Mouse (Mus musculus): ENCODE results near the gene Lck.

Lck gene

DNA sequence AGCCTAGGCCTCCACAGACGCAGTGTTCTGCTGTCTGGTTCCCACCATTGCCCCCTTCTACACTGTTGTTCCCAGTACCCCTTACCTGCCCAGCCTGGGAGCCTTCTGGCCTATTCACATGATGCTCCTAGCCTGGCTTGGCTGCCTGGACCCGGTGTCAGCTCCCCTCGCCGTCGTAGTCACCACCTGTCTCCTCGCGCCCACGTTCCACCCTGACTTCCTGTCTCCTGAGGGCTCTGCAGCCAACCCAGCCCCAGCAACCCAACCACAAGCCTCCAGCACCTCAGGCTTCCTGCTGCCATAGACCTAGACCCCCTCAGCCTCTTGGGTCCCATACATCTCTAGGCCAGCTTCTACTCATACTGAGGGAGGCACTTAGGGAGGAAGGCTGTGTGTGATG lies at the start of gene Lck:
TSS of gene Lck (minus strand) at position 212 of the 400 bp plus-strand sequence.
- no peak for DNase-seq

DNA sequence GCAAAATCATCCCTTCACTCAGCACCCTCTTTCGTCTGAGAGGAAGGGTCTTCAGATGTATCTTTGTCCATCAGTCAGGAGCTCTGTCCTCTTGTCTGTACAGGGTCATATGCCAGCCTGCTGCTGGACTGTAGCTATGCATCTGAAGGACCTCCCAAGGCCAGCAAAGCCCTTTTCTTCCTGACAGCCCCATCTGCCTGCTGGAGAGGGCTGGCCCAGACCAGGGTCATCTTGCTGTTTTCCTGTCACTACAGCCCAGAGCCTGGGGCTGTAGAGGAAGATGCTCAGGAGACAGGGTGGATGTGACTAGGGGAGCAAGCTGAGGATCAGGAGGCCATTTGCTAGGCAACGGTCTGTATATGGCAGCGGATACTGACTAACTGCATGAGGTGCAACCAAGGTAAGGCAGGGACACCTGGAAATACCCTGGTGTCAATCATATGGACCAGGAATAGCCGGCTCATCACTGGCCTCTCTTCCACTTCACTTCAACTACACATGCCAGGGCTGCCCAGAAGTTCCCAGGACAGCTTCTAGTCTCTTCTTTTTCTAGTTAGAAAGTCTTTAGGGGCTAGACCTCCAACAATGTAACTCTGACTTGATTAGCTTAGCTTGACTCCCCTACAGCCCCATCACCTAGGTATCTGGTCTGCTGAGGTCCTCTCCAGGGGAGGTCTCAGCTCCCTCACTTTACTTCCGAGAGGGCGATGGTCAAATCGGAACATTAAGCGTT lies 49.5 kb upstream of the Lck start:
- DNase-seq = peak; percentile 50 to 58

DNA sequence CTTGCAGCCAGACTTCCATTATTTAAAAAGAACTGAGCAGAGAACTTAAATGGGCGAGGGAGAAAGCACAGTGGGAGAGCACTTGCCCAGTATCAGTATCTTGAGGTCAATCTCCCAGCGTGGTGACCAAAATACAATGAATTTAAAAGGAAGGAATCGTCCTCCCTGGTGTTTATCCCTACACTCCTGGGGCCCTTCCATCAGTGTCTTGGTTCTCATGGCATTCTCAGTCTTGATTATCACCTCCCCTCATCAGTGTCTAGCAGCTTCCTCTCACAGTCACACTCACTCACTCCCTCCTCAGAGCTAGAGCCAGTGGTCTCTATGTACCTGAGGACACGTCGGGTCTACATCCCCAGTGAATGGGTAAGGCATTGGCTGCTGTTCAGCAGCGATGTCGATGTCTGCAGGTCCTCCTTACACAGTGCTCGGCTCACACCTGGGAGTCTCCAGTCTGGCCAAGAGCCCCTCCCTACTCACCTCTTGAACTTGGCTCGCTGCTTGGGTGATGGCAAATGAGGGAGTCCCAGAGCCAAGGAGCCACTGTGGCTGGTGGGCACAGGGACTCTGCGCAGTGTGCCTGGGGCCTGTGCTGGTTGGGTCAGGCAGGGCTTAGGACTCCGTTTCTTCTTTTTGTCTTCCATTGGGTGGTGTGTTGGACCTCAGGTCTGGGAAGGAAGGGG lies 48.8 kb upstream of the Lck start:
- peak in 1 of 2 experiments; percentile 43 for DNase-seq

DNA sequence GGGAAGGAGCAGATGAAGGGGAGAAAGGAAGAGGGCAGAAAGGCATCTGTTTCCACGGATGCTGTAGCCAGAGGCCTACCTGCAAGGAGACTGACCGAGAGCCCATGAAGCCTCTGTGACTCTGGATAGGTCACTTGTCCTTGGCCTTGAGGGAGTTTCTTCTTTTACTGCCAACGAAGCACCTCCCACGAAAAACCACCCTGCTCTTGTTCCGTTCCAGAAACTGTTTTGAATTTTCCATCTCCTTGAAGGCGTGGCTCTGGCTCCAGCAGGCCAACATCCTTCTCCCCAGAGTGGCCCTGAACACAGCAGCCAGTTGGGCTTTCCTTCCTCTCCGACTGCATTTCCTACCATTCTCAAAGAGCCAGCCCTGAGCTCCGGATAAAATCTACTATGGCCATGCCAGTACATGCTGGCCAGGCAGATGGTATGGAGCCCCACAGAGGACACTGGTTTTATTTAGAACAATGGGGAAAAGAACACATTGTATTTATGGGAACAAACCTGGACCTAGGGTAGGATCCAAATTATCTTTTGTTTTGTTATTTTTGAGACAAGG lies 47.9 kb upstream of the Lck start:
- peak; percentile 43 to 66 for DNase-seq

DNA sequence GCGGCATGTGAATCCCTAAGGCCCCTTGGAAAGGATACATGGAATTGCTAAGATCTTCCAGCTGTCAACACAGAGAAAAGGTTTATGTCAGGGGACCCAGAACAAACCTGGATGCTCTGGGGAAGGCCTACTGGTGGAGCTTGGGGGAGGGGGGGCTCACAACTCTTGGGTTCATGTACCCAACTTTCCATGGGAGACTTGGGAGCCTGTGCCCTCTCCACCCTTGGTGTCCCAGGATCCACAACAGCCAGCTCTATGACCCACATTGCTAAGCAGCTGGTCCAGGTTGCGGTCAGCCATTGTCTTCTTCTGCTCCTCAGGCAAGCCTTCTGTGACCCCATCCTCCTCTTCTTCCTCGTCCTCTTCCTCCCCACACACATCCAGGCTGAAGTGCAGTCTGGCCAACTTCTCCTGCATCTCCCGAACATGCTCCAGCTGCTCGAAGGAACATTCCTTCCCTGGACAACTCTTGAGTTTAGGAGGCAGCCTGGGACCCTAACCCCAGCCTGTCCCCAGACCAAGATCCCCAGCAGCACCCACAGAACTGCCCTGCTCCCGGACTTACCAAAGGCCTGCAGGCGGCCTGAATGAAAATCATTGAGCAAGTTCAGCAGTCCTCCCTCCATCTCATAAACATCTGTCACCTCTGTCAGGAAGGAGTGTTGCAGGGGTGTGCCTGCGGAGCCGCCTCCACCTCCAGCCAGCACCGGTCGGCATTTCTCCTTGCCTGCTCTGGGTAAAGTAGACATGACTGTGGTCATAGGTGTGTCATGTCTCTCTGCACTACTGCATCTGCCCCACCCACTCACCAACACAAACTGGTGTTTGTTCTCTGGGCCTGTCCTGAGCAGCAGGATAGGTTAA lies 47.2 kb upstream of the Lck start:
- DNase-seq = no peak

DNA sequence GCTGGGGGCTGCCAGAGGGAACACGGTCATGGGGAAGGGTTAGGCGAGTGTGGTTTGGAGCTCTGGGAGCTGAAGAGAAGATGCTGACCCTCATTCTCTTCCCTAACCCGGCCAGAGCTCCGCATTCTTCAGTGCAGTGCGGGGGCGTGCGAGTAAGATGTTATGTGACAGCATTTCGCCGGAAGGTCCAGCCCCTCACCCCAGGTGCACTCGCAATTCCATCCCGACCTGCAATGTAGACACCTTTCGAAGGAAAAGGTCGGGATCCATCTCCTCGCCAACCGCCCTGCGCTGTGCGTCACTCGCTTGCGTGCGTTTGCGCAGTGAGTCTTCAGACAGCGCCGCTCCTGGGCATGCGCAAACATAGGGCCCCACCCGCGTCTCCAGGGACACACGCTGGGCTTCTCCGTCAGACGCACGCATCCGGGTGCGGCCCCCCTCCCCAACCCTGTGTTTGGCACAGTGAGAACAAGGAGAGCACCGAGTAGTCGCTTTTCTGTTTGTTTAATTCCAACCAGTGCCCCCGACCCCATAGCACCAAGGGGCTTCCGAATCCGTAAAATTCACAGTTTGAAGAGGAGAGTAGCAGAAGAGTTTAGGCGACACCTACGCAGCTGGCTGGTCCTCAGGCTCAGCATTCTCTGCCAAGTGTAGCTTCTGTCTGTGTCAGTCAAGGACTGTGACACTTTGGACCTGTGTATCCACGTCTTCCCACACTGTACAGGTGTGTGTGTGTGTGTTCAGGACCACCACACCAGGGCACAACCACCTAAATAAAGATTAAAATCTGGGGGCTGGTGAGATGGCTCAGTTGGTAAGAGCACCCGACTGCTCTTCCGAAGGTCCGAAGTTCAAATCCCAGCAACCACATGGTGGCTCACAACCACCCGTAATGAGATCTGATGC lies 45.6 kb upstream of the Lck start, which contains the start of gene Iqcc:
TSS of gene Iqcc (minus strand) at position 314 of the 906 bp plus-strand sequence.
- peak; percentile 97 for DNase-seq

DNA sequence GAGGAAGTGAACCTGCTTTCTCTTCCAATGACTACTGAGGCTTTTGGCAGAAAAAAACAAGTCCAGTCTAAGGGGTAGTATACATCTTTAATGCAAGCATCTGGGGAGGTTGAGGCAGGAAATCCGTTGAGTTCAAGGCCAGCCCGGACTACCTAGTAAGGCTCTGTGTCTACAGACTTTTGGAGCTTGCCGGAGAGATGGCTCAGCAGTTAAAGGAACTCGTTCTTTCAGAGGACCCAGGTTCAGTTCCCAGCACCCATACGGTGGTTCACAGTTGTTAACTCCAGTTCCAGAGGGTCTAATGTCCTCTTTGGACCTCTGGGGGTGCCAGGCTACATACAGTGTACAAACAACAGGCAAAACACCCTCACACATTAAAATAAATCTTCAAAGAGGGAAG lies 44.6 kb upstream of the Lck start:
- DNase-seq = no peak

DNA sequence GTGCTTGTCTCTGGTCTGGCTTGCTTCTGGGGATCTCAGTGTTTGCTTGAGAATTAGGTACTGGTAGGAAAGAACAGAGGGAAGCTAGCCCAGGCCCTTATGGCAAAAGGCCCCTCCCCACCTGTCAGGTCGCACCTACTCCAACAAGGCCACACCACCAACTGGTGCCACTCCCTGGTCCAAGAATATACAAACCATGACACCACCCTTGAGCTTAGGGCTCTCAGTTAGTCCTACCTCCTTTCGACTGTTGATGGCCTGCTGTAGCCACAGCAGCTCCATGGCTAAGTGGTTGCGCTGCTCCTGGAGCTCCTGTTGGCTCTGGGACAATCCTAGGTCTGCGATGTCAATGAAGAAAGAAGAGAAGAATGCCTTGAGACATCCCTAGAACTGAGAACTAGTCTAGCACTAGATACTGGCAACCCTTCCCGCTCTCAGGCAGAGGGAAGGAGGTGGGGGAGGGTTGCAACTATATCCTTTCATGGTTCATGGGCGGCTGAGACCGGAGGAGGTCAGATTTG lies 43.7 kb upstream of the Lck start:
- no peak for DNase-seq

DNA sequence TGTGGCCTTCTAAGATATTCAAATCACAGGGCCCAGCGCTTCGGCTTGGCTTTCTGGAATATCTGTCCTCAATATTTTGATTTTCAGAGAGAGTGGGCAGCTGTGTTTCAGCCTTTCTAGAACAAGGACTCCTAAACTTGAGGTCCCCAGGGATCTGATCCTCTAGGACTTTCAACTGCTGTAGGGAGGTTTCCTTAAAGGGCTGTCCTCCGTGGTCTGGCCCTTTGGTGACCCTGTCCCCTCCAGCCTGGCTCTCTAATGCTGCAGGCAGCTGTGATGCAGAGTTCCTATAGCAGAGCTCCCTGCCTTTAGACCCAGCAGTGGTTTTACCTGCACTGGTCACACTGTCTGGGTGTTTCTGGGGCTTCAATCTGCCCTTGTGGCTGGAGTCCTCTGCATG lies 43.2 kb upstream of the Lck start:
- DNase-seq = no peak

DNA sequence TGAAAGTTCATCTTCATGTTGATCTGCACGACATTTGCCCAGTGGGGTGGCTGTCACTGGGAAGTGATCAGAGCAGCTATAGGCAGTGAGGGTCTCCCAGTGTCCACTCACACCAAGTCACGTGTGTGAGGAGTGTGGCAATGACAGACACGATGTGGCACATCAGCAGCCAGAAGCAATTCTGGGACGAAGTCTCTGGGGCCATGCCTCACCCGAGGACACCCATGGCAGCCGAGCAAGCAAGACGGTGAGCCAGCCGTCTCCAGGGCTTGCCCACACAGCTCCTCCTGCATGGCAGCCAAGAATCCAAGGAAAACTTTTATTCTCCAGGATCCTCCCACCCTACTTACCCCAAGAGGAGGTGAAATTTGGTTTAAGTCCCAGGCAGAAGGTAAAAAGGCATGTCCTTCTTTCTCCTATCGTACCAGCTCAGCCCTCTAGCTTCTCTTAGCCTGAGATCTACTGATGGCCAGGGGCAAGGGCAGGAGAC lies 42.4 kb upstream of the Lck start:
- no peak for DNase-seq

DNA sequence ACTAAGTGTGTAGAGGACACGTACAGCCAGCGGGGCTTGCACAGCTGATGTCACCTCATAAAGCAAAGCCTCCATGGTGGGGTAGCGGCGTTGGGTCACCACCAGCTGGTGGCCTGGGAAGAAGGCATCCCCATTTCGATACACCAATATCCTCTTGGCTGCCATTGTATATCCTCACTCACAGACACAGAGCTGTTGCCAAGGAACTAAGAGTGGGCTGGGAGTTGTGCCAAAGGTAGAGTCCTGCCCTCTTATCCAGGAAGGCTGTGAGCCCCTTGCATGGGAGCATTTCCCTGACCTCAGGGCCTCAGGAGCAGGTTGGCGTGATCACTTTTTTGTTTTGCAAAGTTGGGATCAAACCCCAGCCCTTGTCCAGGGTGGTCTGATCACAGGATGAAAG lies 40.7 kb upstream of the Lck start, which contains the start of gene Dcdc2b:
TSS of gene Dcdc2b (minus strand) at position 165 of the 400 bp plus-strand sequence.
- peak; percentile 58 to 60 for DNase-seq

DNA sequence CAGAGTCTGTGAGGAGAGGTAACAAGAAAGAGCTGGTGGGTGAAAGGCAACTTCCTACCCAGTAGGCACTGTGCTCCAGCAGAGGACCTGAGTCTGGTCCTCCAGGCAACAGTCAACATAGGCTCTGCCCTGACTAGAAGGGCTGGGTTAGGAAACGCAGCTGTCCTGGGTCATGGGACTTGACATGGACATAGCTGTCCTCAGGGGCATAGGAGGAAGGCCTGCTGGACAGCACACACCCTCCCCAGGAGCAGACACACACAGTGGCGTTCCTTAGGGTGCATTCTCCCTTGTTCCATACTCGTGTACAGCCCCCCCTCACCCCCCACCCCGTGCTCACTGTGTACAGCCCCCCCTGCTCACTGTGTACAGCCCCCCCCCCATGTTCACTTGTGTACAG lies 37.0 kb upstream of the Lck start:
- no peak for DNase-seq

DNA sequence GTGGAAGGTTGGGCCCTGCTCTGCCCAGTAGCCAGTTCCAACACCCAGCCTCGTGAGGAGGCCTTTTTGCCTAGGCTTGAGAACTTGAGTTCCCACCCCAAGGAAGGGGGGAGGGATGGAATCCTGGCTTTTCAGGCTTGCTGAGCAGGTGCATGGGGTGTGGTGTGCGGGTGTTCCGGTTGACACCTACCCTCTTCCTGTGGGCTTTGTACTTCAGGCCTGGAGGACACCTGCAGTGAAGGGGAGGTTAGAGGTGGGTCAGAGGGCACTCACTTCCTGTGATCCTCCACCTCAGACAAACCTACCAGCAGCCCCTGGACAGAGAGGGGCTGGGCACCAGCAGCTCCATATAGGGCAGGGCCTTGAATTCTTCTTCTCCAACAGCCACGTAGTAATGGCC lies 36.6 kb upstream of the Lck start:
- no peak for DNase-seq

DNA sequence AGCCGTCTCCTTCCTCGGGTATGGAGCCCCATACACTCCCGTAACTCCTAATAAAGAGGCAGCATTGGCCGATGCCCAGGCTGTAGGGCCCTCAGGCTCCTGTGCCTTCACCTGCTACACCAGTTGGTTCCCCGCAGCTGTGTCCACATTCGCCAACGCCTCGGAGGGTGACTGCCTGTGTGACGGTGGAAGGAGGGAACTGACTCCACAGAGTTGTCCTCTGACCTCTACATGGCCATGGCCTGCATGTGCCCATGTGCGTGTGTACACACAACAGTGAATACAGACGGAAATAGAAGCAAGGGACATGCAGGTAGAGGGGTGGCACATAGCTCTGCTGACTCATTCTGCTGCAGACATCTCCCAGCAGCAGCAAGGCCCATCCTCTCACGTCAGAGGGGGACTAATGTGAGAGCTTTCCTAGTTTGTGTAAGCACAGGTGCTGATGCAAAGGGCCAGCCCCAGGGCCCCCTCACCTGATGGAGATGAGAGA lies 35.7 kb upstream of the Lck start:
- peak in 1 of 2 experiments; percentile 44 for DNase-seq

DNA sequence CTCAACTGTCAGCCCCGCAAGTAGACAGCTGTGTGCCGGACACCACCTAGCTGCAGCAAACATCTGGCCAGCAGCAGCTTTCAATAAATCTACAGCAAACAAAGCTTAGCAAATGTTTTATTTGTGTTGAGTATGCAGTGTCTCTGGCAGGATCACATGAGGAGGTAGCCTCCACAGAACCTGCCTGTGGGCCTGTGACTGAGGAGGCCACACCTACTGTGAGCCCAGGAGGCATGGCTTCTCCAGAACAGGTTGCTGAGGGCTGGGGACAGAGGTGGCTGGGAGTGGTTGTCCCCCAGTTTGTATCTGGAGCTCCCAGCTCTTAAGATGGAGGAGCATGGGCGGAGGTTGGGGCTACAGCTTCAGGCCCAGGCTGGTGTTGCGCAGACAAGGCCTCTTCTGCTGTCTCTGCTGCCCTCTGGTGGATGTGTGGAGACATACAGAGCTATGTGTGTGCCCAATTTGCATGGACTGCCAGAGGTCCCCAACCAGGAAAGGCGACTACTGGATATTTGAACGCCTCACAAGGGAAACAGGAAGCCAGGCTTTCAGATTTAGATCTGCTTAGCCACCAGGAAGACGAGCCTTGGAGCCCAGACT lies 35.1 kb upstream of the Lck start:
- DNase-seq = peak; percentile 90 to 94

DNA sequence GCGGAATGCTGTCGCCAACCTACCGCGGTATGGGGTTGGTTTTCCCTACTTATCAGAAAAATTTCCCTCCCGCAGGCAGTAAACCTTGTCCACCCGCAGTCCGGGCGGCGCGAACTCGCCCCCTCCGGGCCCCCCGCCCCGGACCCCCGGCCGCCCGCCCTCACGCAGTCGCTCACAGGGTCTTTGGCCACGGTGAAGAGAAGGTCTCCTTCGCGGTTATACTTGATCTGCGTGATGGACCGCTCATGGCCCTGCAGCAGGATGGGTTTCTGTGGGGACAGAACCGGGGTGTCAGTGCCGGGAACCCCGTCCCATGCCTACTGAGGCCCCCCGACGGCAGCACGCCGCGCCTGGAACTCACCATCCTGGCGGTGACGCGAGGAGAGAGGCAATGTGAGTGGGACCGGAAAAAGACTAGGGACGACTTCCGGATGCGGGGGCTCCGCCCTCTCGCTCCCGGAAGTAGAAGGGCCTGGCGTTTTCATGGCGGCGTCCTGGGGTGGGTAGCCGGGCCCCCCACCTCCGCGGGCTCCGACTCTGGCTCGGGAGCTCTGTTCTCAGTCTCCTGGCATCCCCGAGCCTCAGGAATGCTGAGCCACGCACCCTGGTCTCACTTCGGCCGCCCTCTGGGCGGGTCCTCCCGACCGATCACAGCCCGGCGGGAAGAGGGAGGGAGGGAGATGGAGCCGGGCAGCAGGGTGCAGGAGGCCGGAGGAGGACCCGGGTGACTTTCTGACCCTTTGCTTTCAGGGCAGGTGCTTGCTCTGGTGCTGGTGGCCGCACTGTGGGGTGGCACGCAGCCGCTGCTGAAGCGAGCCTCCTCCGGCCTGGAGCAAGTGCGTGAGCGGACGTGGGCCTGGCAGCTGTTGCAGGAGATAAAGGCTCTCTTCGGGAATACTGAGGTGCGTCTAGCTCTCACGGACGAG lies 27.1 kb upstream of the Lck start, which contains the start of the genes Eif3i and Tmem234:
TSS of gene Eif3i (minus strand) at position 416 of the 926 bp plus-strand sequence.
TSS of gene Tmem234 (plus strand) at position 436 of the 926 bp plus-strand sequence.
- DNase-seq = peak; percentile 85 to 87

DNA sequence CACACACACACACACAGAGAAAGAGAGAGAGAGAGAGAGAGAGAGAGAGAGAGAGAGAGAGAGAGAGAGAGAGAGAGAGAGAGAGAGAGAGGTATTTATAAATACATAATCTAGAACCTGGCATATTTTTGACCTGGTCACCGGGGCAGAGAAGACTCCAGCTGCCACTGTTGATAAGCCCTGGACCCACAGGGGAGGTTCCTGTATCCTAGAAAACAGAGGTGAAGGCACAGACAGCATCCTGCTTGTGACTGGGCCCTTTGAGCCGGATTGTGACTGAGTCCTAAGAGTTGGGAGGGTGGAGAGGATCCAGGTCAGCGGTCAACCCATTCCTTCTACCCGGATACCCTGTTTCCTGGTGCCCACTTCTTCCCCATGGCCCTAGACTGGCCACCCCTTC lies 15.4 kb upstream of the Lck start:
- no peak for DNase-seq

DNA sequence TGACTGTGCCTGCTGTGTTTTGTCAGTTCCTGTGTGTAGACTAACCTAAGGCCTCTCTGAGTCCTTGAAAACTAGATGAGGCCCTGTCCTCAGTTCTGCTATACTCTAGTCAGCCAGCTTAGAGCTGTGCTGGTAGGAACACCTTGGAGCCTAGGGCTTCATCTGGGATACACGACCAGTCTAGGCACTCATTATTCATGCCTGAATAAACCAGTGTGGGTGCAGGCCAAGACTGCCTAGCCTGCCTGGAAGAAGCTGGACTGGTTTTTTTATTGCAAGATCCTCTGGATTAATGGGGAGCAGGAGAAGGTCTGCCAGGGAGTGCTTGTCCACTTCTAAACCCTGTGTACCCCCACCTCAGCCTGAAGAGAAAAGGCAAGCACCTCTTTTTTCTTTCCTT lies 13.5 kb upstream of the Lck start:
- DNase-seq = no peak

DNA sequence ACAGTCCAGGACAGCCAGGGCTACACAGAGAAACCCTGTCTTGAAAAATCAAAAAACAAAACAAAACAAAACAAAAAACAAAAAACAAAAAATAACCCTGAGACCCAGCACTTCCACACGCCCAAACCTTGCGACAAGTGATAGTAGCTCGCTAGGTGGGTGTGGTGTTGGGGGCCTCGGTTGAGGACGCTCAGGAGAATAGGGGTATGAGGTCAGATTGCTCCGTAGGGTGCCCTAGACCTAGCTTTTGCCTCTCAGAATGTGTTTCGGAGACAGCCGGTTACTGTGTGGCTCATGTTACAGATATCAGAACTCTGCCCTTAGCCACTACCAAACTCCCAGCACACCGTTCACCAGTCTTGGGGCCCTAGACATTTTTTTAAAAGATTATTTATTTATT lies 12.3 kb upstream of the Lck start:
- DNase-seq = no peak
